Mouse (Mus musculus): Measurements from ENCODE around the gene Gm9837. TPM values are rescaled to one million over a fixed set of nuclear protein-coding genes. Genes with fewer than 3 reads are reported as not detected.

Gene Gm9837
- polyA plus RNA-seq, 1 experiment from 2014 or later, result not detected

- H3K27ac ChIP-seq (replicated peaks), result no peak overlapping the region
- WGBS, result 87% methylated on average over 3 of the region's 3 CpGs
- H3K36me3 ChIP-seq, result peaks cover 40% of the 10 kb centered on the region
- no peaks in the 10 kb centered on the region for H3K9me3 ChIP-seq (replicated peaks)
- H3K4me1 ChIP-seq, result peaks cover 11% of the 10 kb centered on the region
- H3K4me3 ChIP-seq, result no peak overlapping the region
- no peak for DNase-seq (ENCODE audit: low spot score)
- H3K27me3 ChIP-seq (ENCODE audit: low read depth, poor library complexity, severe bottlenecking), result no peaks in the 10 kb centered on the region
Observed at GRCm38 (mm10) chr11:53425251-53425650, 45.0 kb downstream of the Gm9837 start.

GRCm38 (mm10) chr11:53424826-53425225, 45.5 kb downstream of the Gm9837 start:
- Histone ChIP-seq H3K4me1 (peaks cover 8% of the 10 kb centered on the region), H3K4me3 (no peak overlapping the region), H3K27me3 (ENCODE audit: low read depth, poor library complexity, severe bottlenecking) (no peaks in the 10 kb centered on the region), H3K9me3 (replicated peaks) (no peaks in the 10 kb centered on the region), H3K36me3 (peaks cover 45% of the 10 kb centered on the region), H3K27ac (replicated peaks) (no peak overlapping the region)
- no peak for DNase-seq (ENCODE audit: low spot score)
- WGBS, result 91% methylated on average over 2 of the region's 2 CpGs

DNA sequence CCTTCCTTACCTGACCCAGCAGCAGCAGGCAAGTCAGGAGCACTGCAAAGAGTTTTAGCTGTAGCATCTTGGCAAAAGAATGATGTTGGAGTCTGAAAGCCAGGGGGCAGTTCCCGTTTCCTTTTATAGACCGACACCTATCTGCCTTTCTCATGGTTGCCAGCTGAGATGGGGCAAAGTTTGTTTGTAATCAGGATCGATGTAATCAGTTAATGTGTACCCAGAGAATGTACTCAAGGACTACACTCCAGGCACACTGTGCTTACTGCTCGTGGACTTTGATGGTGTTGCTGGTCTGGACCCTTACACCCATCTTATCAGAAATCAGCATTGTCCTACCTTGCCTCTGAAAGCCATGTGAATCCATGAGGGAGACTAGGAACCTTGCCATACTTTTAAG, 47.2 kb downstream of the Gm9837 start, which contains the start of gene Leap2:
Leap2 (minus strand) TSS at position 135 of the 400 bp plus-strand sequence.
- Histone ChIP-seq H3K4me1 (no peaks in the 10 kb centered on the region), H3K36me3 (peaks cover 47% of the 10 kb centered on the region), H3K9me3 (replicated peaks) (no peaks in the 10 kb centered on the region), H3K4me3 (no peak within 1 kb of the TSS), H3K27me3 (ENCODE audit: low read depth, poor library complexity, severe bottlenecking) (no peaks in the 10 kb centered on the region), H3K27ac (replicated peaks) (no peak within 1 kb of the TSS)
- 88% methylated on average over 4 of the region's 4 CpGs for WGBS
- DNase-seq (ENCODE audit: low spot score), result no peak

Other genes with a start within 250 kb of the Gm9837 start
- gene Hspa4, start 170.0 kb downstream of the Gm9837 start, polyA plus RNA-seq (2016; fragmentation: Nextera tagmentation; extraction: Ambion mirVana), result 106 and 116 TPM in 2 replicates
- 24.6 and 25.2 TPM in 2 replicates for gene Zcchc10, start 145.8 kb downstream of the Gm9837 start, polyA plus RNA-seq (2016; fragmentation: Nextera tagmentation; extraction: Ambion mirVana)
- 27.7 and 40.8 TPM in 2 replicates for gene Aff4, start 119.6 kb downstream of the Gm9837 start, polyA plus RNA-seq (2016; fragmentation: Nextera tagmentation; extraction: Ambion mirVana)
- not detected in 2 replicates for gene Leap2, start 47.3 kb downstream of the Gm9837 start, polyA plus RNA-seq (2016; fragmentation: Nextera tagmentation; extraction: Ambion mirVana)
- gene Uqcrq, start 39.6 kb downstream of the Gm9837 start, polyA plus RNA-seq (2016; fragmentation: Nextera tagmentation; extraction: Ambion mirVana), result 597 and 602 TPM in 2 replicates
- gene Gdf9, start 39.5 kb downstream of the Gm9837 start, polyA plus RNA-seq (2016; fragmentation: Nextera tagmentation; extraction: Ambion mirVana), result 2.1 and 2.7 TPM in 2 replicates
- gene Gm10447, start 13.4 kb downstream of the Gm9837 start, polyA plus RNA-seq (2016; fragmentation: Nextera tagmentation; extraction: Ambion mirVana), result not detected in 2 replicates
- 1.8 and 2.1 TPM in 2 replicates for gene Shroom1, start 13.3 kb downstream of the Gm9837 start, polyA plus RNA-seq (2016; fragmentation: Nextera tagmentation; extraction: Ambion mirVana)
- gene Gm9945, start 9.7 kb upstream of the Gm9837 start, polyA plus RNA-seq (2016; fragmentation: Nextera tagmentation; extraction: Ambion mirVana), result not detected in 2 replicates
- 0.19 and 0.26 TPM in 2 replicates for gene Sowaha, start 9.8 kb upstream of the Gm9837 start, polyA plus RNA-seq (2016; fragmentation: Nextera tagmentation; extraction: Ambion mirVana)
- gene Sept8, start 48.8 kb upstream of the Gm9837 start, polyA plus RNA-seq (2016; fragmentation: Nextera tagmentation; extraction: Ambion mirVana), result 17.3 and 18.0 TPM in 2 replicates
- 77.3 and 94.6 TPM in 2 replicates for gene Kif3a, start 96.9 kb upstream of the Gm9837 start, polyA plus RNA-seq (2016; fragmentation: Nextera tagmentation; extraction: Ambion mirVana)
- gene Il4, start 148.2 kb upstream of the Gm9837 start, polyA plus RNA-seq (2016; fragmentation: Nextera tagmentation; extraction: Ambion mirVana), result 1.0 and 1.3 TPM in 2 replicates
- gene Il13, start 164.2 kb upstream of the Gm9837 start, polyA plus RNA-seq (2016; fragmentation: Nextera tagmentation; extraction: Ambion mirVana), result not detected in 2 replicates
- 21.2 and 22.6 TPM in 2 replicates for gene Rad50, start 236.8 kb upstream of the Gm9837 start, polyA plus RNA-seq (2016; fragmentation: Nextera tagmentation; extraction: Ambion mirVana)

Measured in midbrain, embryonic 10.5 days (tissue).